Mouse (Mus musculus) heart, adult 2 months (tissue): Measurements from ENCODE around the gene Prss58.

Experiments
- CTCF ChIP-seq: fragments of 200-600 bp; IDR thresholded peaks from 2 replicates; pipeline ENCODE4 v1.8.1; 2022; ENCODE audit warnings: antibody characterized with exemption, mild to moderate bottlenecking, moderate library complexity
- EP300 ChIP-seq: fragments of 200-500 bp; IDR thresholded peaks from 2 replicates; pipeline ENCODE4 v1.6.1; 2011; ENCODE audit warnings: low read depth, low read length, control low read depth; ENCODE audit not compliant: insufficient read depth
- POLR2A ChIP-seq: fragments of 200-500 bp; IDR thresholded peaks from 2 replicates; pipeline ENCODE4 v1.6.1; 2011; ENCODE audit warnings: mild to moderate bottlenecking, low read depth, low read length, control low read depth; ENCODE audit not compliant: insufficient read depth

DNA sequence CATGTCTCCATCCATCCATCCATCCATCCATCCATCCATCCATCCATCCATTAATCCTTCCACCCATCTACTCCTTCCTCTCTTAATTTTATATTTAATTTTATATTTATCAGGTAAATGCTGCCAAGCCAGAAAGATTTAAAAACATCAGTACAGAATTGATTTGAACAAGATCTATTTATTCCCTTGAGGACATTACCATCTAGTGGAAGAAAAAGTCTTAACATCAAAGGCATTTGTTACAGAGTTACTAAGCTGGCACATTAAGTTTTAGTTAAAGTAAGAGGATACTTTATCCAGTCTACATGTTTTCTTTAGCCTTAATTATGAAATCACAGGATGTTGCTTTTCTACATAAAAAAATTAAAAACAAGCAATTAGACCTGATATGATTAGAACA is 54.9 kb downstream of the Prss58 start:
- TF ChIP-seq CTCF (no peak), POLR2A (no peak), EP300 (no peak)
